Mouse (Mus musculus) central nervous system, embryonic 14 days (tissue): ENCODE results near the gene Rfxank. TPM values are rescaled to one million over a fixed set of nuclear protein-coding genes. Genes with fewer than 3 reads are reported as not detected.

Experiments used
- polyA plus RNA-seq: library from polyadenylated mRNA; depleted of rRNA; stranded (reverse); fragments of >200 nt; gene quantifications from 2 replicates; pipeline ENCODE4 v1.2.3, GENCODE M21; 2012; rRNA removed

Rfxank gene
- 21.1 and 22.6 TPM in 2 replicates for polyA plus RNA-seq

DNA sequence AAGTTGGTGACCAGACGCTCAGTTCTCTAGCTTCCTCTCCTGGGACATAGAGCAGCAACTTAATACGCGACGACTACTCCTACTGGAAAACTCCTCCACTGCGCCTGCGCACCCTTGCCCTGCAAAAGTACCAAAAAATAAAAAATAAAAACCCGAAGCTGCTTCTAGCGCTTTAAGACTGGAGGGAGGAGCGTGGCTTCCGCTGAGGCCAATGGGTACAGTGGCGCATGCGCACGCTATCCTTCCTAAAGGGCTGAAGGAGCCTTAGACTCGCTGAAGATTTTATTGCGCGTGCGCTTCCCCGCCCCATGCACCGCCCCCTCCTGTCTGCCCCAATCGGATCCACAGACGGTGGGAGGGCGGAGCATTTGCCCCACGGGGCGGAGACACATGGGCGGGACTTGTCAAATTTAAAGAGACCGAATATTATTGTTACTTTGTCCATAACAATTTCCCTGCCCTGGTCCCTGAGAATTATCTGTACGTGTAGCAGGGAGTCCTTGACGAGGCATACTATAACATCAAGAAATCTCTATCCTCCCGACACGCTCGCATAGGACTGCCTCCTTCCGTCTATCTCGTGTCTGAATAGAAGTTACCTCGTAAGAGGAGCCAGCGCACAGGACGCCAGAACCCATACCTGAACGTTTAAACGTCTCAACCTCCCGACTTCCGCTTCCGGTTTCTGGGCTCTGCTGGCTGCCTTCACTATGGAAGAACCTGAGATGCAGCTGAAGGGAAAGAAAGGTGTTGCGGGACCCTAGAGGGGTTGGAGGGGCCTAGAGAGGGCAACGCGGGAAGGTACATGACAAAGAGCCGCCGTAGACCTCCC lies at the start of gene Rfxank, which contains the start of the genes Borcs8 and Mef2b:
Rfxank (minus strand) TSS at position 129 of the 832 bp plus-strand sequence.
Borcs8 (plus strand) TSS at position 474 of the 832 bp plus-strand sequence.
Mef2b (plus strand) TSS at position 686 of the 832 bp plus-strand sequence.

DNA sequence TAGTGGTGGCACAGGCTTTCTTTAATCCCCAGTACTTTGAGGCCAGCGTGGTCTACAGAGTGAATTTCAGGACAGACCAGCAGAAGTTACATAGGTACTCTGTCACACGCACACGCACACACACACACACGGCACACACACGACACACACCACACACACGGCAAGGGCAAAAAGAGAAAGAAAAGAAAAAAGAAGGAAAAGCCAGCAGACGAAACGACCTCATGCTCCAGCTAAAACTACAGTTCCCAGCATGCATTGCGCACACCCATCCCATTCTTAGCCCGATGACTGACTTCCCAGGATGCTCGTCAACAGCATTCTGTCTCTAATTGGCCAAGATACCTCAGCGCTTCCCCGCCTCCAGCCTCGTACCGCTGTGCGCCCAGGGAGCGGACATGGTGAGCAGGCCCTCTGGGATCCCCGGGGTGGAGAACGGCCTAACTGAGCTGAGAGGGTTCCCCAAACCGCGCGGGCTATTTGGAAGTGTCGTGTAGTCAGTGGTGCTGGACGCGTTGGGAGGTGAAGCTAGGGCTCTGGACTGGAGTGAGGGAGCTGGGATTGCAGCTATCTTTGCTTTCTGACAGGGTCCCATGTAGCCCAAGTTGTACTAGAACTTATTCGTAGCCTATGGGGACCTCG lies 33.2 kb upstream of the Rfxank start, which contains the start of gene Tmem161a:
Tmem161a (plus strand) TSS at position 314 of the 639 bp plus-strand sequence.

DNA sequence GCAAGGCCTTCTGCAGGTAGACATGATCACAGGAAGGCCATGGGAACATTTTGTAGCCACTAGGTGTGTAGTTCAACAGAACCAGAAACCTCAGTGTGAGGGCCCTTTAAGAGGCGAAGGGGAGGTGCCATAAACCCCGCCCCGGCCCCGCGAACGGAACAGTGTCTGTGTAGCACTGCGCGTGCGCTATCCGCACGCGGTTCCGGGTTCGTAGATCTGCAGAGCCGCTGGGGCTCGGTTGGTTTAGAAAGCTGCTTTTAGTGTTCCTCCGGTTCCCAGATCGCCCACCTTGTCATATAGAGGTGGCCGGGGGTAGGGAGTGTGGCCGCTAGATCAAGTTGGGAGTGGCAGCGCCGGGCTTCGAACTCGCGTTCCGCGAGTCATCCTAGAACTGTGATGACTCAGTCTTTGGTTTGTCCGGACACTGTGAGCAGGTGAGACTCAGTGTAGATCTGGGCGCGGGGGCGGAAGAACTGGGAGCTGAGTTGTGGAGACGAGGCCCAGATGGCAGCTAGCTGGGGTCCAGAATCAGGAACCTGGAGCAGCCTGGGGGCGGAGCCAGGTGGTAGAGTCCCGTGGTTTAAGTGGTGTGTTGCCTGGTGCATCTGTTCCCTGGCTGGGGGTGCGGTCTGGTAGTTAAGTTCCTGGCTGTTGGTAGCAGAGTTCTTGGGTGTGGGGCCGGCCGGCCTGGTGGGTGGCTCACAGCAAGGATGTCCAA lies 7.6 kb downstream of the Rfxank start, which contains the start of gene Nr2c2ap:
Nr2c2ap (plus strand) TSS at position 168 of the 718 bp plus-strand sequence.

DNA sequence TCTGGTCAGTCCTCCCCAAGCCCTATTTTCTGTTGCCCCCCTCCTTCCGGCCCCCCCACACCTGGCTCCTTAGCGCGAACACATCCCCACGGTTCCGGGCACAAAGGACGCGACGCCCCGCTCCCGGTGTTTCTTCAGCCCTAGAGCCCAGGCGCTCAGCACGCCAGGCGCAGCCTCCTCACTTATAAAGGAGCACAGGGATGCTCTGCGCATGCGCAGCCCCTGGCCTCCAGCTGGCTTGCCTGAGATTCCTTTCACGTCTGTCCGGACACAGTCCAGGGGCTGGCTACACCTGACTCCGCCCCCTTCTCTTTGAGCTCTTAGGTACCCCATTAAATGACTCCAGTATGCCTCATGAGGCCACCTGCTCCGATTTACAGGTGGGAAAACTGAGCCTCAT lies 18.3 kb downstream of the Rfxank start, which contains the start of gene Ncan:
Ncan (minus strand) TSS at position 207 of the 400 bp plus-strand sequence.

DNA sequence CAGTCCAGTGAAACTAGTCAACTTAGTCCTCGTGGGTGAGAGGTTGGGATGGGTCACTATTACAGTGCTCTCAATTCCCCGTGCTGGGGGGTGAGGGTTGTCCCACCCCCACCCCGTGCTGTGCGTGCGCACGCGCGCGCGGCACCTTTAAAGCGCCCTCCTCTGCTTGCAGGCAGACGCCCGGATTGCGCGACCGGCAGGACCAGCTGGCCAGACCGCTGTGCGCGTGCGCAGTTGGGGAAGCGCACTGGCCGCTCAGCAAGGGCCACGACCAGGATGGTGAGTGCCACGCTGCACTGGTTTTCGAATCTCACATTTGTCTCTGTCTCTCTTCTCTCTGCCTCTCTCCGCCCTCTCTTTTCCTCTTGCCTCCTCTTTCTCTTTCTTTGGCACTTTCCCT lies 55.7 kb downstream of the Rfxank start, which contains the start of gene Hapln4:
Hapln4 (plus strand) TSS at position 173 of the 400 bp plus-strand sequence.

Other genes with a start within 250 kb of the Rfxank start
- gene Tssk6, start 237.0 kb downstream of the Rfxank start, polyA plus RNA-seq: 0.35 and 0.53 TPM in 2 replicates
- gene Ndufa13, start 236.6 kb downstream of the Rfxank start, polyA plus RNA-seq: 111 TPM in 2 replicates
- gene Yjefn3, start 236.4 kb downstream of the Rfxank start, polyA plus RNA-seq: 9.4 and 9.6 TPM in 2 replicates
- 37.4 and 38.1 TPM in 2 replicates for gene Gatad2a, start 142.8 kb downstream of the Rfxank start, polyA plus RNA-seq
- gene Mau2, start 96.4 kb downstream of the Rfxank start, polyA plus RNA-seq: 106 and 108 TPM in 2 replicates
- gene Sugp1, start 96.3 kb downstream of the Rfxank start, polyA plus RNA-seq: 34.3 TPM in 2 replicates
- gene Tm6sf2, start 66.2 kb downstream of the Rfxank start, polyA plus RNA-seq: 7.4 and 8.5 TPM in 2 replicates
- gene Hapln4, start 55.7 kb downstream of the Rfxank start, polyA plus RNA-seq: 0.36 and 0.43 TPM in 2 replicates
- 71.2 and 75.0 TPM in 2 replicates for gene Ncan, start 18.3 kb downstream of the Rfxank start, polyA plus RNA-seq
- 22.3 and 23.8 TPM in 2 replicates for gene Nr2c2ap, start 7.8 kb downstream of the Rfxank start, polyA plus RNA-seq
- gene Borcs8, start 345 bp upstream of the Rfxank start, polyA plus RNA-seq: 99.4 and 109 TPM in 2 replicates
- gene Mef2b, start 557 bp upstream of the Rfxank start, polyA plus RNA-seq: 0.38 and 0.41 TPM in 2 replicates
- 91.8 and 98.7 TPM in 2 replicates for gene Tmem161a, start 33.2 kb upstream of the Rfxank start, polyA plus RNA-seq
- gene Slc25a42, start 73.2 kb upstream of the Rfxank start, polyA plus RNA-seq: 23.3 and 27.3 TPM in 2 replicates
- 144 and 152 TPM in 2 replicates for gene Sugp2, start 95.1 kb upstream of the Rfxank start, polyA plus RNA-seq
- 81.8 and 84.9 TPM in 2 replicates for gene Armc6, start 95.3 kb upstream of the Rfxank start, polyA plus RNA-seq
- gene Homer3, start 143.7 kb upstream of the Rfxank start, polyA plus RNA-seq: 74.1 and 85.3 TPM in 2 replicates
- 59.2 and 61.1 TPM in 2 replicates for gene Ddx49, start 163.3 kb upstream of the Rfxank start, polyA plus RNA-seq
- 281 and 299 TPM in 2 replicates for gene Cope, start 163.4 kb upstream of the Rfxank start, polyA plus RNA-seq
- 27.7 and 27.9 TPM in 2 replicates for gene Cers1, start 176.6 kb upstream of the Rfxank start, polyA plus RNA-seq
- gene Gdf1, start 190.7 kb upstream of the Rfxank start, polyA plus RNA-seq: 13.2 and 14.1 TPM in 2 replicates
- gene Upf1, start 214.1 kb upstream of the Rfxank start, polyA plus RNA-seq: 26.8 and 30.5 TPM in 2 replicates
- 0.23 and 14.2 TPM in 2 replicates for gene Comp, start 234.4 kb upstream of the Rfxank start, polyA plus RNA-seq